Mouse (Mus musculus): ENCODE results near the gene Ubc. TPM values are rescaled to one million over a fixed set of nuclear protein-coding genes. Genes with fewer than 3 reads are reported as not detected.

Gene Ubc
- total and polyA plus RNA-seq, 2 experiments from 2014 or later = 742 to 889 TPM

DNA sequence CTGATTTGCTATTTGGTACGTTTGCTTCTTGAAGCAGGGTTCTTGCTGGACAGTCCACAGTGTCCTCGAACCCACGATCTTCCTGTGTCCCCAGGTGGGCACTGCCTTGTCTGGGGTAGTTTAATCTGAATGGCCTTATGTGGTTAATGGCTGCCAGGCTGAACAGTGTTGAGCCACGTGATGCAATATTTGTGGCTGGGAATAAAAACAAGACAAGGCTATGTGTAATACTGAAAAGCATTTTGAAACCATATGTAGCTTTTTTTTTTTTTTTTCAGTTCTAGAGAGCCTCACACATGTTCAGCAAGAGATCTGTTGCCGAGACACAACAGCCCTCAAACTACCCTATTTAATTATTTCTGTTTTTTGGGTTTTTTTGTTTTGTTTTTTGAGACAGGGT lies 21.8 kb downstream of the Ubc start:
- no peak for DNase-seq (ENCODE audit: low spot score)
- ATAC-seq (ENCODE audit: insufficient read depth, low read depth) = no peak
- Histone ChIP-seq H3K4me3 (ENCODE audit: low read depth, low read length) (no peak overlapping the region), H3K27ac (ENCODE audit: low read depth) (no peak overlapping the region), H3K27me3 (ENCODE audit: control insufficient read depth, insufficient read depth, low read length) (no peaks in the 10 kb centered on the region), H3K4me1 (ENCODE audit: control insufficient read depth, insufficient read depth) (peaks cover 10% of the 10 kb centered on the region), H3K36me3 (replicated peaks; ENCODE audit: control insufficient read depth, insufficient read depth, low read length) (no peaks in the 10 kb centered on the region), H3K4me2 (ENCODE audit: low read depth, low read length) (no peak overlapping the region), H3K9ac (replicated peaks; ENCODE audit: low read depth, low read length) (no peak overlapping the region), H3K9me3 (replicated peaks; ENCODE audit: control insufficient read depth, low read length) (no peaks in the 10 kb centered on the region)
- no peak for TF ChIP-seq CTCF (IDR thresholded peaks at IDR 0.05; ENCODE audit: low read depth)
- 66% methylated on average over 5 of the region's 5 CpGs for WGBS

DNA sequence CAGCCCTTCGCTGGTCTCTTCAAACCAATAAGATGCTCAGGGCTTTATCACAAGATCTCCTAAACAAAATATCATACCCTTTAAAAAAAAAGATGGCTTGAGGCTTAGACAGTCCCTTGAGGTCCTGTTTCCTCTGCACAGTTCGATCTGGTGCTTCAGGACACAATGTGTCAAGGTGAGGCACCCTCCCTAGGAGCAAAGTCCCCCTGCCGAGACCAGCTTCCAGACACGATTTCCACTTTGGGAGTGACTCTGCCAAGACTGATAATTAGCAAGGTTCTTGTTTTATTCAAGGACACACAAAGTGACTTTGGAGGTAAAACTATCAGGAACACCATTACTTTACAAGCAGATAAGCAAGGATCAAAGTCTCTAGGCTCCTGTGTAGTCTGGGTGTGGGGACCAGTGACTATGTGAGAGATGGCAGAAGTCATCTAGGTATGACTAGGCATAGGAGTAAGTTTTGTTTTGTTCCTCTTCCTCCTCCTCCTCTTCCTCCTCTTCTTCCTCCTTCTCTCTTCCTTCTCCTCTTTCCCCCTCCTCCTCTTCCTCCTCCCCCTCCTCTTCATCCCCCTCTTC lies 25.1 kb downstream of the Ubc start:
- Histone ChIP-seq H3K9ac (replicated peaks; ENCODE audit: low read depth, low read length) (no peak overlapping the region), H3K4me3 (ENCODE audit: low read depth, low read length) (no peak overlapping the region), H3K9me3 (replicated peaks; ENCODE audit: control insufficient read depth, low read length) (no peaks in the 10 kb centered on the region), H3K36me3 (replicated peaks; ENCODE audit: control insufficient read depth, insufficient read depth, low read length) (no peaks in the 10 kb centered on the region), H3K4me1 (ENCODE audit: control insufficient read depth, insufficient read depth) (peaks cover 10% of the 10 kb centered on the region), H3K27me3 (ENCODE audit: control insufficient read depth, insufficient read depth, low read length) (no peaks in the 10 kb centered on the region), H3K27ac (ENCODE audit: low read depth) (no peak overlapping the region), H3K4me2 (ENCODE audit: low read depth, low read length) (no peak overlapping the region)
- DNase-seq (ENCODE audit: low spot score) (no peak), ATAC-seq (ENCODE audit: insufficient read depth, low read depth) (no peak)
- WGBS = 54% methylated on average over 4 of the region's 4 CpGs
- TF ChIP-seq EP300 (IDR thresholded peaks at IDR 0.05; ENCODE audit: low read depth) = no peak
- TF ChIP-seq CTCF (IDR thresholded peaks at IDR 0.05; ENCODE audit: low read depth) = no peak

DNA sequence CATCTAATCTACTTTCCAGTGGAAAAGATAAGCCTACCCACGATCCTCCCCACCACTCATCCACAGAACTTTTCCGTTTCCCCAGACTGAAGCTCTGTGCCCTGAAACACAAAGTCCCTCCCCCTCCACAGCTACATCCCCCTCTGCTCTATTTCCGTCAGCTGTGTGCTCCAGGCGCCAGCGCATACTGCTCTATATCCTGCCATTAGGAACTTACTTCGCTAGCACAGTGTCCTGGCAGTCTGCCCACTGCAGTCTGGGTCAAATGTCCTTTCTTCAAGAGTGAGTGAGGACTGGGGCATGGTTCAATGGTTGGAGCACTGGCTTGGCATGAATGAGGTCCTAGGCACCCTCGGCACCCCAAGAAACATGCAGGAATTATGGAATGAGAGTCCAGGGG lies 26.1 kb downstream of the Ubc start:
- H3K4me3 ChIP-seq (ENCODE audit: low read depth, low read length) = no peak overlapping the region
- WGBS = 14% methylated on average over 7 of the region's 7 CpGs
- peak; percentile 79 for ATAC-seq (ENCODE audit: insufficient read depth, low read depth)
- H3K4me2 ChIP-seq (ENCODE audit: low read depth, low read length) = peak overlapping the region; percentile 4; the same call in 1 of the 2 replicates
- H3K27ac ChIP-seq (ENCODE audit: low read depth) = peak overlapping the region; percentile 62
- peak; percentile 72 for TF ChIP-seq EP300 (IDR thresholded peaks at IDR 0.05; ENCODE audit: low read depth)
- no peak for TF ChIP-seq CTCF (IDR thresholded peaks at IDR 0.05; ENCODE audit: low read depth)
- peaks cover 10% of the 10 kb centered on the region for H3K4me1 ChIP-seq (ENCODE audit: control insufficient read depth, insufficient read depth)
- H3K9me3 ChIP-seq (replicated peaks; ENCODE audit: control insufficient read depth, low read length) = no peaks in the 10 kb centered on the region
- no peaks in the 10 kb centered on the region for H3K36me3 ChIP-seq (replicated peaks; ENCODE audit: control insufficient read depth, insufficient read depth, low read length)
- H3K9ac ChIP-seq (replicated peaks; ENCODE audit: low read depth, low read length) = no peak overlapping the region
- DNase-seq (ENCODE audit: low spot score) = peak; percentile 71
- H3K27me3 ChIP-seq (ENCODE audit: control insufficient read depth, insufficient read depth, low read length) = no peaks in the 10 kb centered on the region

DNA sequence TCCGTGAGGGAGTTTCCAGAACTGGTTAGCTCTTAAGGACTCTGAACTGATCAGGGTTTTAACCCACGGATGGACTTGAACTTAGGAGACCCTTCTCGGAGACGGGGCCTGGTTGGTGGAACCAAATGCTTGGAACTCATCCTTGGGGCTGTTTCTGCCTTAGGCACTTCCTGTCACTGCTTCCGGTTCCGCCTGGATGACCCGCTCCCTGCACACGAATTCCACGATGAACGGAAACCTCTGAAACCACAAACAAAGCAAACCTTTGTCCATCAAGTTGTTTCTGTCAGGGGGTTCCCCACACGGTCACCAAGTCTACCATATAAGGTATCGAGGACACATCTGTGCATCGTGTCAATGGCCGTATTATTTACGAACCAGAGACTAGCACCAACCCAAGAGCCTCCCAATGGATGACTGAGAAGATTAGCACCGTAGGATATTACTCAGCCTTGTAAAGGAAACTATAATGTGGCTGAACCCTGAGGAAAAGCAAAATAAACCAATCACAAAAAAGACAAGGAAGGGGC lies 29.0 kb downstream of the Ubc start:
- no peak for TF ChIP-seq CTCF (IDR thresholded peaks at IDR 0.05; ENCODE audit: low read depth)
- no peak for TF ChIP-seq EP300 (IDR thresholded peaks at IDR 0.05; ENCODE audit: low read depth)
- Histone ChIP-seq H3K9me3 (replicated peaks; ENCODE audit: control insufficient read depth, low read length) (no peaks in the 10 kb centered on the region), H3K27me3 (ENCODE audit: control insufficient read depth, insufficient read depth, low read length) (no peaks in the 10 kb centered on the region), H3K9ac (replicated peaks; ENCODE audit: low read depth, low read length) (no peak overlapping the region), H3K27ac (ENCODE audit: low read depth) (no peak overlapping the region), H3K4me3 (ENCODE audit: low read depth, low read length) (no peak overlapping the region), H3K4me1 (ENCODE audit: control insufficient read depth, insufficient read depth) (peaks cover 10% of the 10 kb centered on the region), H3K36me3 (replicated peaks; ENCODE audit: control insufficient read depth, insufficient read depth, low read length) (no peaks in the 10 kb centered on the region), H3K4me2 (ENCODE audit: low read depth, low read length) (no peak overlapping the region)
- ATAC-seq (ENCODE audit: insufficient read depth, low read depth) = no peak
- WGBS = 71% methylated on average over 16 of the region's 16 CpGs
- DNase-seq (ENCODE audit: low spot score) = no peak

DNA sequence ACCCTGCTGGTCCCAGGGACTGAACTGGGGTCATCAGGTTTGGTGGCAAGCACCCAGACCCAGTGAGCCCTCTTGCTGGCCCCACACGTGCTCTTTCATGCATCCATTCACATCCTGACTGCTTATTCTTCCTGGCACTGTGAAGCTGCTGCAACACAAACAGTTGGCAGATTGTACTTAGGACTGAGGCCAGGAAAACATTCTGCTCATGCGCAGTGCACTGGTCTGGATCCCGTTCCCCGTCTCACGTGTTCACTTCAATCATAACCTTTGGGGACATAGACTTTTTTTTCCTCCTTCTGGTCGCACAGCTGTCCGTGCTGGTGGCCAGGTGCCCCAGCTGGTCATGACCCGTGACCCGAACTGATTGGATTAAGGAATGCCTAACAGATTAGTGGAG lies 29.4 kb downstream of the Ubc start:
- Histone ChIP-seq H3K4me3 (ENCODE audit: low read depth, low read length) (no peak overlapping the region), H3K9me3 (replicated peaks; ENCODE audit: control insufficient read depth, low read length) (no peaks in the 10 kb centered on the region), H3K36me3 (replicated peaks; ENCODE audit: control insufficient read depth, insufficient read depth, low read length) (no peaks in the 10 kb centered on the region), H3K4me1 (ENCODE audit: control insufficient read depth, insufficient read depth) (peaks cover 10% of the 10 kb centered on the region), H3K4me2 (ENCODE audit: low read depth, low read length) (no peak overlapping the region), H3K27ac (ENCODE audit: low read depth) (no peak overlapping the region), H3K9ac (replicated peaks; ENCODE audit: low read depth, low read length) (no peak overlapping the region), H3K27me3 (ENCODE audit: control insufficient read depth, insufficient read depth, low read length) (no peaks in the 10 kb centered on the region)
- ATAC-seq (ENCODE audit: insufficient read depth, low read depth) (no peak), DNase-seq (ENCODE audit: low spot score) (no peak)
- 76% methylated on average over 9 of the region's 9 CpGs for WGBS
- TF ChIP-seq CTCF (IDR thresholded peaks at IDR 0.05; ENCODE audit: low read depth) (no peak), EP300 (IDR thresholded peaks at IDR 0.05; ENCODE audit: low read depth) (no peak)

DNA sequence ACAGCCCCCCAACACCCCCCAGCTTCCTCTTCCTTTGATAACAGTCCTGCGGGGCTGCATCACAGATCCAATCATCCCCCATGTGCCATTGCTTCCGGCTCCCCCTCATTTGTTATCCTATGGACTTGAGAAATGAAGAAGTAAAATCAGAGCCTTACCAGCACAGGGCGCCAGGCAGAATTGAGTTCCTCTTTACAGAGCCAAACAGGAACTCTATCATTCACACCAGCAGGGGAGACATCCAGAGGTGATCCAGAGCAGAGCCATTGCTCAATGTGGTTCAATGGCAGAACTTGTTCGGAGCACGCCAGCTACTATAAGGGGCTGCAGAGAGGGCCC lies 31.8 kb downstream of the Ubc start:
- H3K9ac ChIP-seq (replicated peaks; ENCODE audit: low read depth, low read length) = no peak overlapping the region
- peak; percentile 36; the same call in 1 of the 2 replicates for ATAC-seq (ENCODE audit: insufficient read depth, low read depth)
- H3K4me3 ChIP-seq (ENCODE audit: low read depth, low read length) = no peak overlapping the region
- no peaks in the 10 kb centered on the region for H3K9me3 ChIP-seq (replicated peaks; ENCODE audit: control insufficient read depth, low read length)
- H3K4me2 ChIP-seq (ENCODE audit: low read depth, low read length) = peak overlapping the region; percentile 24; the same call in 1 of the 2 replicates
- TF ChIP-seq EP300 (IDR thresholded peaks at IDR 0.05; ENCODE audit: low read depth) = no peak
- 0 out of 2 replicates have a peak, but pooled peaks have one; percentile 12 for TF ChIP-seq CTCF (IDR thresholded peaks at IDR 0.05; ENCODE audit: low read depth)
- H3K27ac ChIP-seq (ENCODE audit: low read depth) = 0 out of 2 replicates have a peak overlapping the region, but pooled peaks have one; percentile 38
- H3K36me3 ChIP-seq (replicated peaks; ENCODE audit: control insufficient read depth, insufficient read depth, low read length) = no peaks in the 10 kb centered on the region
- DNase-seq (ENCODE audit: low spot score) = no peak
- 53% methylated on average over 5 of the region's 5 CpGs for WGBS
- no peaks in the 10 kb centered on the region for H3K27me3 ChIP-seq (ENCODE audit: control insufficient read depth, insufficient read depth, low read length)
- H3K4me1 ChIP-seq (ENCODE audit: control insufficient read depth, insufficient read depth) = no peaks in the 10 kb centered on the region
